Mouse (Mus musculus) liver (tissue): ENCODE results near the gene Mpdu1.

ENCODE experiments used
- DNase-seq: peaks from one replicate; pipeline ENCODE4 v3.0.0-alpha.2; 2020; ENCODE audit warnings: mixed read lengths

Gene Mpdu1

GRCm38 (mm10) chr11:69689891-69690290 lies 27.4 kb upstream of the Mpdu1 start:
- no peak for DNase-seq

- DNase-seq: no peak
Measured at GRCm38 (mm10) chr11:69687061-69687460, 24.6 kb upstream of the Mpdu1 start.

DNA sequence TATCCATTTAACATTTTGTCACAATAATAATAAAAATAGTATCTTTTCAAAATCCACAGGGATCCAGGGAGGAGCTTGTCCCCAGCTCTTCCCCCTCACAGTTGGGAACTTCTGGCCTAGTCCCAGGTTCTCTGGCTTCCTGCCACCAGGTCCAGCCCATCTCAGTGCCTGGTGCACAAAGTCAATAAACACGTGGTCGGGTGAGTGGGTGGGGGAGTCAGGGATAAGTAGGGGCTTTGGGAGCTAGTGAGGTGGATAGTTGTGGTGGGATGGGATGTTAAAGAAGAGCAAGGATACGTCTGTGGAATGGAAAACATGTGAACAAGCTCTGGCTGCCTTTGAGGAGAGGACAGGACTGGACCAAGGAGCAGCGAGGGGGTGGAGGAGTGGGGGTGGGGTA lies 23.9 kb upstream of the Mpdu1 start:
- peak; percentile 64 for DNase-seq

DNA sequence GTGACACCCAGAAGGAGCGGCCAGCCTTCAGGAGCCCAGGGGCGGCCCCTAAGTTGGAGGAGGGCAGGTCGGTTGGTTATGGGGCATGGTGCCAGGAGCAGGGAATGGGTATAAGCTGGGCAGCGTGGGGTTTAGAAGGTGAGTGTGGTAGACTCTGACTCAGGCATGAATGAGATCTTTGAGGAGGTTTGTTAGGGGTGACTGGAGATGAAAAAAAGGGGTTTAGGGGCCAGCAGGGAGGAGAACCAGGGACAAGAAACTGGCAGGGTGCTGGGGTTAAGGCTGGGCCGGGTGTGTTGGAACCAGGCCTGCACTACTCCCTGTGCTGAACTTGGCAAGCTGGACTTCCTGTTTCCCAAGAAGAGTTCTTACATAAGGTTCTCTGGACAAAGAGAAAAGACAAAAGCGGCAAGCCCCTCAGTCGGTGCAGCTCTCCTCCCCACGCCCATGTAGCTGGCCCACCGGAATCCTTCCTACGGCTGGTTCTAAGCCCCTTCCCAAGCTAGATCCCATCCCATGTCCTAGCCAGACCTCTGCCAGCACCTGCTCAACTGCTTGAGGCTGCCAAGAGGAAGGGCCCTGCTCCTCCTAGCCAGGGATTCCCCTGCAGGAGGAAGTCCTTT lies 23.2 kb upstream of the Mpdu1 start, which contains the start of gene Tnfsf13:
Gene Tnfsf13, minus strand, starts transcription at position 259 of the 623 bp plus-strand sequence.
- no peak for DNase-seq

DNA sequence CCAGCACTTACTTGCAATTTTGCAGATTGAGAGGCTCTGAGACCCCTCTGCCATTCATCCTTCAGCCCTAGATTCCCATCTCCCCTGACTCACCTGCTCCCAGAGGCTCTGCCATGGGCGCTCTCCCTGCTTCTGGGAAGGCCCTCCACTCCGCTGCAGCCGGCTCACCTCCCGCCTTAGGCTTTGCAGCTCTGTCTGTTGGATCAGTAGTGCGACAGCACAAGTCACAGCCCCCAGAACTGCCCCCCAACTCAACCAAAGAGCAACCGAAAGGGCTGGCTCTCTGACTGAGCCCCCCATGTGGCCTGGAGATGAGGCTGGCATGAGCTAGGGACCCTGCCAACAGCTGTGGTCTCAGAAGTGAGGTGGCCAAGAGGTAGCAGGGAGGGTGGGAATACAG lies 22.5 kb upstream of the Mpdu1 start:
- no peak for DNase-seq

DNA sequence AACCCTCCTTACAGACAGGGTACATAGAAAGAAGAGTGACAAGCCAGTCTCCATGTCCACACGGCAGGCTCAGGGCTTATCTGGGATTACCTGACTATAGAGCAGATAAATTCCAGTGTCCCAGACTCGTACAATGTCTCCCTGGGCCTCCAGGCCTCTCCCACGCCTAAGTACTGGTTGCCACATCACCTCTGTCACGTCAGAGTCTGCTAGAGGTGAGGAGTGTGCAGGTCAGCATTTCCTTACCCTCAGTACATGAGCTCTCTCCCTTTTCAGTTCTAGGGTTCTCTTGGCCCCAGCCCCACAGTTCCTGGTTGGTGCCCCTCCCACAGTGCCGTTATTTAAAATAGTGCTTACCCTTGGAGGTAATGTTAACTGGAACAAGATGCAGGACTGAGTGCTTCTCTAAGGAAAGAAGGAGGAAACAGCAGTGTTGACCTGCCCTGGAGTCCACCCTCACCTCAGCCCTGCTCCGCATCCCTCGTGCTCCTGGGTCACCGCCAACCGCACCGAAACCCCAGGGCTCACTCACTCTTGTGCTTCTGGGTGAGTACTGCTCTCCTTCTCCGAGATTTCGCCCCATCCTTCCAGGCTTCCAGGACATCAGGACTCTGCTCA lies 21.8 kb upstream of the Mpdu1 start:
- DNase-seq: no peak

DNA sequence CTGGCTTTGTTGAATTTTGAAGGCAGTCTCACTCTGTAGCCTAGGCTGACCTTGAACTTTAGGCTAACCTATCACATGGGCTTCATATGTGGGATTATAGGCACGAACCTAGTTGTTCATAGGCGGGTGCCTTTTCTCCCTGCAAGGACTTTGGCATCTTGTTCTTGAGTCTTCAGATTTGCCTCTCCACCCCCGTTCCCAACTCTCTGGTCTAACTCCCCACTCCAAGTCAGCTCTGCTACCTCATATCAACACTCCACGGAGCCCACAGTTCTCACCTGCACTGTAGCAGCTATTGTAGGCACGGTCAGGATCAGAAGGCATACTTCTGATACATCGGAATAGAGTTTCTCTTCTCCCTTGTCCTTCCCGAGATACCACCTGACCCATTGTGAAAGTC lies 21.1 kb upstream of the Mpdu1 start:
- DNase-seq: no peak

DNA sequence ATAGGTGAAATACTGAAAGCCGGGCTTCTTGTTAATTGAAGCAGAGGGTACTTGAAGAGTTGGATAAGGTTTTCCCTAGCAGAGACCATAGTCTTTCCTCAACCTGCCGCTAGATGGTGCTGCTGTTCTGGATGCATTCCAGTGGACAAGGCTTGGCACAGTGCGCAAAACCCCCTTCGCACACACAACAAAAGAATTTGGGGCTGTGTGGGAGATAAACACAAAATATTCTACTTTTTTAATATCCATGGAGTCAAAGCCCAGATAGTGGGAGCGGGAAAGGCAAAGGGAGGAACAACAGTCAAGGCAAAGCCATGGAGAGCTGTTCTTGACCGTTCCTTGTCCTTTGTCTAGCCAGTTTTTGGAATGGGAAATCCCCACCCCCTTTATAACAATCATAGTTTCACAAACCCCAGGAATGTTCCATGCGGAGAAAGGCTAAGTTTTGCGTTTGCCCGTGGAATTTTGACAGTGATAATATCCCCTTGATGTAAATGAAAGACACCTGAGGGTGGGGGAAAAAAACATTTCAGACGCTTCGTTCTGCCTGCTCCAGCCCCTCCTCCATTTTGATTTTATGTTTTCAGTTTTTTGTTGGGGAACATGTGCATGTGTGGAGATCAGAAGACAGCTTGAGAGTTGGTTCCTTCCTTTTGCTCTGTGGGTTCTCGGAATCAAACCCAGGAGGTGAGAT lies 20.5 kb upstream of the Mpdu1 start:
- peak; percentile 90 for DNase-seq

- DNase-seq: no peak
Measured at GRCm38 (mm10) chr11:69682209-69682839, 19.9 kb upstream of the Mpdu1 start.

DNA sequence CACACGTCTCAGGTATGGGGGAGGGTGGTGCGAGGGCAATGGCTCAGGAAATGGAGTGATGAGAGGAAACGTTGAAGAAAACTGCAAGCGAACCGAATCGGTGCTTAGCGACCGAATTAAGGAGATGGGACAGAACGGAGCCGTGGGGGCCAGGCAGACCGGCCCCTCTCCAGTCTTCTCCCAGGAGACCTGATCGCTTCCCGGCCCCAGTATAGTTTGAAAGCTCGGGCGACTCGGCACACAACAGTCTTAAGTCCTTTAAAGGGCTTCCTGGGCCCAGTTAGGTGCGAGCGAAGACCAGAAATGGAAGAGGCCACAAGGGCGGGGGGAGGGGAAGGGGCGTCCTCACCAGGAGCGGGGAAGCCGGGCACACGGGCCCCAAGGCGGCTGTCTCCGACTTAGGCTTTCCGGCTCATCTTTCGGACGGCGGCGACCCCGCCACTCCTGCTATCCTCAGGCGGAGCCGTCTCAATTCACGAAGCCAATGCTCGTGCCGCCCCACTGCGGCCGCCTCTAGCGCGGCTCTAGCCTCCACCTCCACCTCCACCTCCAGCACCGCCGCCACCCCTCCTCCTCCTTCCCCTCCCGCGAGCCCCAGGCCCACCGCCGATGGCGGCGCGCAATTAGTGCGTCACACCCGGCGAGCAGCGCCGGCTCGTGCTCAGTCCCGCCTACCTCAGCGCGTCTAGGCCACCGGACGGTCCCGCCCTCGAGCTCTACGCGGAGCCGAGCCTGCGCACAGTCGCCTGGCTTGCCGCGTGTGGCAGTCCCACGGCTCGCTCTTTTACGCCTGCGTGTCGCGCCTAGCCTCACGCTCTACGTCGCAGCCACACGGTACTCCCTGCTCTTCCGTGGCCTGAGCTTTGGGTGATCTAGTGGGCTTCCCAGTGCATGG lies 19.1 kb upstream of the Mpdu1 start, which contains the start of gene Senp3:
Gene Senp3, minus strand, starts transcription at position 771 of the 895 bp plus-strand sequence.
- peak; percentile 97 for DNase-seq

- no peak for DNase-seq
Measured at GRCm38 (mm10) chr11:69680136-69680855, 17.9 kb upstream of the Mpdu1 start.

DNA sequence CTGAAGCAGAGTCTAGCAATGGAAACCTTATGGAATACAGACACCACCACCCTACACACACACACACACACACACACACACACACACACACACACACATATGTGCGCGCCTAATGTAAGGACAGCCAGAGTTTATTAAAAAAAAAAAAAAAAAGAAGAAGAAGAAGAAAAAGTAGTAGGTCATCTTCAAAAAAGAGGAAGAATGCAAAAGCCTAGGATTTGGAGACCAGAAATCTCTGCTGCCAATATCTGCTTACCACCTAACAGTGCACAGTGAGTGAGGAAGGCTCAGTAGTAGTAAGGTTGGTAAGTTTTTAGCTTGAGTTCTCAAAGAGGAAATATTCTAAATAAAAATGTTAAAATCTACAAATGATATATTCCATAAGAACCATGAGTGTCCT lies 16.7 kb upstream of the Mpdu1 start:
- DNase-seq: no peak

DNA sequence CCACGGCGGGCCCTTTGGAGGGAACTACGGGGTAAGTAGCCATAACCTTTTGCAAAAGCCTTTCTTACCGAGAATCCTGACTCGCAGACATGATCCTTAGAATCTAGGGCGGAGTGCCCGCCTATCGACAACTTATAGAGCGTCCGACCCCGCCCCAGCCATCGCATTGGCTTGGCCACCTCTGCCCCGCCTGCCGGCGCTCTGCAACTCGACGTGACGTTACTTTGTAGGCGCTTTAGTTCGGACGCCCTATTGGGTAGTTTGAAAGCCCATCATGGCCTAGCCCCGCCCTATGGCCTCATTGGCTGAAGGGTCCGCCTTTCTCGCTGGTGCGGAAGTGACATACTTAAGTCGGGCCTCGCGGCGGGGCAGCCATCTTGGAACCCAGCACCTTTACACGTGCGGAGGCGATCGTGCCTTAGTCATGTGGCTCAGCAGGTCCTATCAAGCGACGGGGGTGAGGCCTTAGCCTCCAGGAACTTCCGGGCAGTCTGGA lies 9.8 kb upstream of the Mpdu1 start, which contains the start of gene Eif4a1:
Gene Eif4a1, minus strand, starts transcription at position 213 of the 496 bp plus-strand sequence.
- DNase-seq: peak; percentile 100

GRCm38 (mm10) chr11:69671726-69672124 lies 9.3 kb upstream of the Mpdu1 start:
- DNase-seq: peak; percentile 42

DNA sequence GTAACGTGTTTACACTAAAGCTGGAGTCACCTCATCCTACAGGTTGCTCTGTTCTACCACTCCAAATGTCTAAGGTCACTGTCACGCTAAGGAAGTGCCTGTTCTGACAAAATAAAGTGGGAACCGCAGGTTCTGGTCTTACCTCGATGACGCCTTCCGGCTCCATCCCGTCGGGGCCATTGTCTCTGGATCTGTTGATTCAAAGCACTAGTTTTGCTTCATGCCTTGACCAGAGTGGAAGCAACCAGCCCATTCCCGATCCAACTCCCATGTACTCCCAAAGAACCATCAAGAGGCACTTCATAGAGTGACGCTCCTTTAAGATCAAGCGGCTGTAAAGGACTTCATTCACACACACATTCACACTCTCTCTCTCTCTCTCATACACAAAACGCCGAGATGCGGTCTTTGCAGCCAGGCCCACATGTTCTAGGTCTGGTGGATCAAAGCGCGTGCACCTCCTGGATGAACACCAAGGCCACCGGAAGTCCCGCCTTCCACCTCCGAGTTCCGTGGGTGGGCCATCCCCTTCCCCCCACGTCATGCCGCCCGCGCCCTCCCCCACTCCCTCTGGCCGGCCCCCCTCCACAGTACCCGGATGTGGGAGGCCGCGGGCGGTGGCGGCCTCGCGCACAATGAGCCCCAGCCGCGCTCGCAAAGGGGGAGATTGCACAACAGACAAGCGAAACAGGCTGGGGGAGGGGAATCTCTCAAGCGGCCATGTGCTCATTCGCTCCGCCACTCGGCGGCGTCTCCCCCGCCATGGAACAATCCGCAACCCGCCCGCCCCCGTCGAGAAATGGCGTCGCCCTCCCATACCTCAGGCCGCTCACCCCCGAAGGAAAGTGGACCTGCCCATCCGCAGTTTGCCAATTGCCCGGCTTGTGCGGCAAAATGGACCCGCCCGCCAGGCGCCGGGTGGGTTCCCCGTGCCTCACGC lies 8.6 kb upstream of the Mpdu1 start:
- DNase-seq: peak; percentile 94

DNA sequence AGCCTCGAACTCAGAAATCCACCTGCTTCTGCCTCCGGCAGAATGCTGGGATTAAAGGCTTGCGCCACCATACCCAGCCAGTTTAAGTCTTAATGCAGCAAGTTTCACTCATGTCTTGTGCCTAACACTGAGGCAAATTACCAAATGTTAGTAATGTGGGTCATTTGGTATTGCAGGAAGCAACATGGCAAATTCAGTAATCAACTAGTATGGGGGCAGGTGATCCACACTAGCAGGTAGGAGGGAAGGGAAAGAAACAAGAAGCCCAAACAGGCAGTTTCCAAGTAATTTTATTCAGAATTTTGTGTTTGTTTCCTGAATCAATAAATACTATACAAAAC lies 4.2 kb upstream of the Mpdu1 start:
- no peak for DNase-seq

GRCm38 (mm10) chr11:69665961-69666664 lies 3.7 kb upstream of the Mpdu1 start, which contains the start of gene Cd68:
TSS of gene Cd68 (minus strand) at chr11:69666153.
- peak; percentile 57 for DNase-seq

- DNase-seq: no peak
Measured at GRCm38 (mm10) chr11:69665457-69665960, 3.1 kb upstream of the Mpdu1 start.

- DNase-seq: no peak
Measured at GRCm38 (mm10) chr11:69664841-69665240, 2.4 kb upstream of the Mpdu1 start.
